Mouse (Mus musculus): ENCODE data around the gene Capn10.

- TF ChIP-seq GATA1 (IDR thresholded peaks at IDR 0.05; ENCODE audit: low read length) (no peak), TAL1 (IDR thresholded peaks at IDR 0.05; ENCODE audit: low read length) (no peak)
Observed at GRCm38 (mm10) chr1:92920474-92921200, 13.5 kb upstream of the Capn10 start.
